Mouse (Mus musculus) cerebellum, postnatal 25 days (tissue): ENCODE data around the gene Calml4.
"Not testable (repeated sequence)": the region's sequence is repeated elsewhere in the genome, so short reads cannot be mapped to it uniquely, and the experiment has no call there.

ENCODE experiments used
- DNase-seq, 2 experiments: peaks; one replicate each; pipeline ENCODE4 v3.0.0; 2021; ENCODE audit warnings: mixed read lengths in 2 of 2

Gene Calml4

GRCm38 (mm10) chr9:62835705-62836446, 22.0 kb upstream of the Calml4 start:
- DNase-seq, result no peak

DNA sequence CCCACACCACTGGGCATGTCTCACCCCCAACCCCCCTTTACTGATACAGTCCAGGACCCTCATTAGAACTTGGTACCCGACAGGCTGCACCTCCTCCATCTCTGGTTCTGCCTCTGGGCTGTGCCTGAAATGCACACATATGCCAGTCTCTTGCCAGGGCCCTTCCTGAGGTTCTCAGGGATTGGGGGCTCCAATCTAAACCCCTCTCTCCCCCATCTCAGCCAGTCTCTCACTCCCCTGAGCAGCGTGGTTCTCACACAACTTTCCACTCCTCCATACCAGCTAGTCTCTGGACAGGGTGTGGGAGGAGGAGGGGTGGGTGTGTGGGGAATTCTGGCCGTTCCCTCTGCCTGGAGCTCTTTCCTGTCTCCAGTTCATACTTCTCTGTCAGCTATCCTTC, 20.3 kb upstream of the Calml4 start:
- no peak for DNase-seq

GRCm38 (mm10) chr9:62838146-62838505, 19.8 kb upstream of the Calml4 start:
- no peak for DNase-seq

- peak; percentile 82 to 85 for DNase-seq
Observed at GRCm38 (mm10) chr9:62838506-62839171, 19.2 kb upstream of the Calml4 start, which contains the start of gene Cln6. Cln6 (plus strand) TSS chr9:62838785.

GRCm38 (mm10) chr9:62839172-62839770, 18.6 kb upstream of the Calml4 start:
- DNase-seq, result peak in 1 of 2 experiments; percentile 35

DNA sequence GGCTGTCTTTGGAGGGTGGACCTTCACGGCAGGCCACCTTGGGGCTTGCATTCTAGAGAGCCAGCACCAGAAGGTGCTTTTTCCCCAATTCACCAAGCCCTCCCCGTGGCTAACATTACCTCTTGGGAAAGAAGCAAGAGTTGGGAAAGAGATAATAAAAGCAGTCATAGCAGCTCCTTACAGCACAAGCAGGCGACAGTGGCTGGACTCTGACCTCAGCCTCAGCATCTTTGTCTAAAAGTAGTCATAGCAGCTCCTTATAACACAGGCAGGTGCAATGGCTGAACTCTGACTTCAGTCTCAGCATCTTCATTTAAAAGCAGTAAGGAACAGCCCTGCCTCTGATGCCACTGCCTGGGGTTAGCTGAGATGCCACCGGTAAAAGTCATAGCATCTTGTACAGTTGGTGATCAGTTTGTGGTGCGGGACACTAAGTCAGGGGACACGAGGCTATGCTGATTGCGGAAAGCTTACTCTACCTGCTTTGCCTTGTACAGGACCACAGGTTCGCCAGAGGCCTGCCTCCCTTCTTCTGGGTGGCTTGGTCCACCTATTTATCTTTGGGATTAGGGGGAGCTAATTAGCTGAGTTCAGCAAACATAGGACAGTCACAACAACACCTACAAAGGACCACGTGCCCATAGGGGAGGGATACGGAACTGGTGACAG, 14.4 kb upstream of the Calml4 start:
- no peak for DNase-seq

DNA sequence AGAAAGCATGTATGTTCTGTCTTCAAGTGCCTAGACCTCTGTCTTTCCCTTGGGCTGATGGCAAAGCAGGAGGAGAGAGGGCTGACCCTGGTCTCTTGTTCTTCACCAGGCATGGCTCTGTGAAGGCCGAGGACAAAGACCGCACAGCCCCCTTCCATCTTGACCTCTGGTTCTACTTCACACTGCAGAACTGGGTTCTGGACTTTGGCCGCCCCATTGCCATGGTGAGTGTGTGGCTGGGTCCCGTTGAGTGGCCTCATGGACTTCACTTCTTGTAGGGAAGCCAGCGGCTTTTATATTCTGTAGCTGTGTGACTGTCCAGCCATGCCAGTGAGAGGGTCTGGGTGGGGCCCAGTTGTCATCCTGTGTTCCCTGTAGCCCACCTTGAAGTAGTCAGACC, 13.4 kb upstream of the Calml4 start:
- no peak for DNase-seq

DNA sequence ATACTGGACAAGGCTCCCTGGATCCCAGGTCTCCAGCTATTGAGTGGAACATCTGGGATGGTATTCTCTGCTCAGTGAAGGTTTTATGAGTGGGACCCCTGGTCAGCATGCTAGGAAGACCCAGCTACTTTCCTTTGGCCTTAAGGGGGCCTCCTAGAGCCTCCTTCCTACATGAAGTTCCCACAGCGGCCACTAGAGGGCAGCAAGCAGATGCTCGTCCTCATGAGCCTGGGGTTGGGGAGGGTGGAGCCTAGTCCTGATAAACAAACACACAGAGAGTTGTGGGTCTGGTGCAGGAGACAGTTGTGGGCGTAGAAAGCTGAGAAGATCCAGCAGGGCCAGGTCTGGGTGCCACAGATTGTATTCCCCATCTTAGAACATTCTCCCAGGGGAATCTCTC, 10.2 kb upstream of the Calml4 start:
- DNase-seq, result peak; percentile 88 to 92

GRCm38 (mm10) chr9:62848641-62849040, 9.2 kb upstream of the Calml4 start:
- DNase-seq, result no peak

- DNase-seq, result no peak
Observed at GRCm38 (mm10) chr9:62851571-62851970, 6.3 kb upstream of the Calml4 start.

- DNase-seq, result no peak
Observed at GRCm38 (mm10) chr9:62854483-62854882, 3.4 kb upstream of the Calml4 start.

GRCm38 (mm10) chr9:62857216-62857615, 664 bp upstream of the Calml4 start:
- no peak for DNase-seq

DNA sequence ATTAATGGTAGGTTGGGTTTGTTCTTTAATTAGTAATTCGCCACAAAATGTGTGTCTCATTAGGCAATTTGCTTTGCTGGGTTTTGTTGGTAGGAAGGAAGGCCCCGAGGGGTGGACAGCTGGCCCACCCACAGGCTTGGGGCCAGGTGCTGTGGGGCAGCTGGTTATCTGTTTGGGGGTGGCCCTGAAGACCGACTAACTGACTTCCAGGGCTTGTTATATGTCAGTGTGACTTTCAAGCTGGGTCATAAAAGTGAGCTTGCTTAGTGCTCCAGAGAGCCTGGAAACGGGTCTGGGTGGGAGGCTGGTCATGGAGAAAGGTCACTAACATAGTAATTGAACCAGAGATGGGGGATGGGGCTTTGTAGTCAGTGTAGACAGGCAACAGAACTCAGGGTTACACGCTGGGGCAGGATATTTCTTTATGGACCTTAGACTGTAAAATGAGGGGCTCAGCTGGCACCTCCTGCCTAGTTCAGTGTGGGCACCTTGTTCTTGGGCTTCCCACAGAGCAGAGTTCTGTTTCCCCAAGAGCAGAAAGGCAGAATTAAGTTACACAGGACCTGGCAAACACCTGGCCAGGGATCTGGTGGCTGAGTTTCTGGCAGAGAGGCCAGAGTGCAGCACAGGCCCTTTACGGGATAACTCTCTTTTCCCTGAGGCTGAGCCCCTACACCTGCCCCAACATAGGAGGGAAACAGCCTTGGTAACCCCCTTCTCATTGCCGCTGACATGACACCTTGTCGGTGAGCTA, 563 bp downstream of the Calml4 start:
- no peak for DNase-seq

GRCm38 (mm10) chr9:62860102-62860501, 2.2 kb downstream of the Calml4 start:
- DNase-seq, result not testable (repeated sequence)

GRCm38 (mm10) chr9:62860866-62861265, 3.0 kb downstream of the Calml4 start:
- DNase-seq, result peak in 1 of 2 experiments; percentile 30

GRCm38 (mm10) chr9:62869236-62869635, 11.4 kb downstream of the Calml4 start:
- not testable (repeated sequence) for DNase-seq

DNA sequence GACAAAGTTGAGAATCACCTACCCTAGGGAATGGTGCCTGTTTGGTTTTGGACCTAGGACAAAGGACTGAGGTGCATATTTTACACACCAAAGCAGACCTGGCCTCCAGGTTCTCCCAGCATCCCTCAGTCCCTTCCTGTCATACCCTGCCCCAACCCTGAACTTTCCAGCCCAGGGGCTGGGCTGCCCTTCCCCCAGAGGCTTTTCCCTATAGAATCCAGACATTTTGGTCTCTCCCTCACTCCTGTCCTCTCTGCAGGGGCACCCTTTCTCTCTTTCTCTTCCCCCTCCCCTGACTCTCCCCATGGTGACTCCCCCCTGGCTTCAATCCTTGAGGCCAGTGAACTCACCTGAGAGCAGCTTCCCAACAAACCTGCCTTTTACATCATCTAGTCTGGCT, 12.8 kb downstream of the Calml4 start:
- no peak for DNase-seq

DNA sequence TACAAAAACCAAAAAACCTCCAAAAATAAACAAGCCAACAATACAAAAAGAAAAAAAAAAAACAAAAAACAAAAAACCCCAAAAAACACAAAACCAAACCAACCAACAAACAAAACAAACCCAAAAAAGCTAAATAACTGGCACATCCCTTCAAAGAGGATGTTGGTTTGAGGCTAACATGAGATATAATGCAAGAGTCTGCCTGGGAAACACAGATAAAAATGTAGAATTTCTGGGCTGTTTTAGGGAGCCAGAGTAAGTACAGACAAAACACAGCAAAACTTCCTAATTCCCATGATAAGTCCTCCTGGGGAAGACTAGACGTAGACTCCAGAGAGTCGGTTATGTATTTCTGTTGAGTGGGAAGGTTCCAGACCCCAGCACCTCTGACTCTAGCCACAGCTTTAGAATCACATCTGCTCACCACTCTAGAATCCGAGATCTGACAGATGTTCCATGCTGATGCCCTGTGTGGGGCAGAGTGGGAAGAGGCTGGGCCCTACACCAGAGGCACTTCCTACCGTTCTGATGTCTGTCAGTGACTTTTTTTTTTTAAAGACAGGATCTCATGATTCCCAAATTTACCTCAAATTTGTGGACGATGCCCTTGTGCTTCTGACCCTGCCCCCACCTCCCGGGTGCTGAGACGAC, 19.2 kb downstream of the Calml4 start:
- no peak for DNase-seq

GRCm38 (mm10) chr9:62877825-62878224, 19.9 kb downstream of the Calml4 start:
- DNase-seq, result no peak

DNA sequence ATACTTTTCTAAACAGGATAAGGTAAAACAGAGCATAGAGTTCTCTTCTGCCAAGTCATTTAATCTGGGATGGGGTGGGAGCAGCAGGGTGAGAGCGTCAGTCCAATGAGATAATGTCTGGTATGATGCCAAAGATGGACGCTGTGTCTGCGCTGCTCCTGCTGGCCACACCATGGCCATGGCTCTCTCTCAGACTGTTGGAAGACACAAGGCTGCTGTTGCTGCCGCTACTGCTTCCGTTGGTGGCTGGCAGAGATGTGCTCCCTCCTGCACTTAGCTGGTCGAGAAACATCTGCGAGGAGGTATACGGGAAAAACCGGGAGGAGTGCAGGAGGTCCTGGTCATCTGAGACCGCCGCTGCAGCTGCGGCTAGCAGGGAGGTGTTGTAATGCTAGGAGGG, 24.0 kb downstream of the Calml4 start:
- DNase-seq, result peak; percentile 41 to 60

- DNase-seq, result peak in 1 of 2 experiments; percentile 37
Observed at GRCm38 (mm10) chr9:62894486-62894885, 36.6 kb downstream of the Calml4 start.

DNA sequence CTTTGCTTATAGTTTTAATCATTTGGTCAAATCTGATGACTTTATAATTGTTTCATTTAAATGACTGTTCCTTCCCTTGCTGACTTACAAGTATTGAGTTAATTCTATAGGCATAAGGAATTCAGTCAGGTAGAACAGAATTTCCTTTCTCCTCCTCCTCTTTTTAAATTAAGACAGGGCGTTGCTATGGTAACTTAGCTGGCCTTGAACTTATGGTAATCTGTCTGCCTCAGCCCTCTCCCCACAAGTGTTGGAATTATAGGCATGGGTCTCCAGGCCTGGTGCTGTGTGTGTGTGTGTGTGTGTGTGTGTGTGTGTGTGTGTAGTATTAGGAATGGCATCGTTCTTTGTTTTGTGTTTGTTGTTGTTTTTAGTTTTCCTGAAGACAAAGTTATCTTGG, 43.9 kb downstream of the Calml4 start:
- DNase-seq, result no peak
